In the genomic region with DNA sequence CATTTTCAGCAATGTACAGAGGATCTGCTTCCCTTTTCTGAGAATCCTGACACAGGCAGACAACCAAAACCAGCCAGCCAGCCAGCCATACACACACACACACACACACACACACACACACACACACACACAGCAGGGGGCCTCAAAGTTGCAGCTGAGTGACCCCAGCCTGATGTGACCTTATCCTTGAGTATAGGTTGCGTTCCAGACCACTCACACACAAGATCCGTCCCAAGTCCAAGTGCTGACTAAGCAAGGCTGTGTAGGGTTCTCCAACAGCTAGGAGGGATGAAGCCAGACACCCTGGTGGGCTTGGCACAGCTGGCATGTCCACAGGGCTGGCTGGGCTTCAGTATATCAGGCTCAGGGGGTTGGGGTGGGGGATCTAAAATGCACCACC, we compare ENCODE assay signal across 12 mouse cellular contexts. TPM values are rescaled to one million over a fixed set of nuclear protein-coding genes. Genes with fewer than 3 reads are reported as not detected.
DNase-seq lines count a peak whose midpoint lies in the region; TF ChIP-seq lines count a peak whose summit lies in the region.
"Had no signal": no experiment of that assay in that cellular context is flagged by ENCODE, and none has a peak within 500 bp of the region (broad histone marks: within the 10 kb centered on the region; RNA-seq: fewer than 3 reads in every experiment).

No protein-coding gene starts in this region.

- TF ChIP-seq CTCF in heart, adult 2 months (IDR thresholded peaks at IDR 0.05): no peak

- H3K36me3 ChIP-seq in heart, adult 2 months (ENCODE audit: control insufficient read depth, insufficient read depth, low read length): no peaks in the 10 kb centered on the region

- intact Hi-C loops in left cerebral cortex, postnatal 4 days (cut with DNase I): no loop called here
- intact Hi-C loops in heart, adult 2 months (cut with DNase I): no loop called here

- peak; percentile 17 for DNase-seq in adrenal gland, postnatal 14 days
- no peak for DNase-seq in adrenal gland, postnatal 10 days
- DNase-seq in left cerebral cortex, postnatal 4 days: peak; percentile 66
- DNase-seq in left cerebral cortex, adult 11 months (ENCODE audit: low spot score): no peak
- peak; percentile 20 to 34 for DNase-seq in kidney, postnatal 4 days
- no peak for DNase-seq in urinary bladder, postnatal 14 days (ENCODE audit: low spot score)
- no peak for DNase-seq in heart, adult 2 months
- DNase-seq: cerebellum, adult 8-10 months; forebrain, postnatal 0 days; heart, postnatal 4 days; thymus, adult 2 months had no signal

- no peak for TF ChIP-seq EP300 in heart, adult 2 months (IDR thresholded peaks at IDR 0.05; ENCODE audit: insufficient read depth, low read depth, low read length)

- no peak for TF ChIP-seq POLR2A in heart, adult 2 months (IDR thresholded peaks at IDR 0.05; ENCODE audit: insufficient read depth, low read depth, low read length)

- no peaks in the 10 kb centered on the region for H3K27me3 ChIP-seq in heart, adult 2 months (ENCODE audit: control insufficient read depth, insufficient read depth, low read length)

- no peaks in the 10 kb centered on the region for H3K79me2 ChIP-seq in heart, adult 2 months (replicated peaks; ENCODE audit: control insufficient read depth, insufficient read depth, low read length)

- 0 out of 2 replicates have a peak overlapping the region, but pooled peaks have one; percentile 15 for H3K27ac ChIP-seq in brown adipose tissue, adult 24 weeks (replicated peaks; ENCODE audit: low read depth, low read length)
- no peak overlapping the region for H3K27ac ChIP-seq in heart, adult 2 months

- no peak overlapping the region for H3K9ac ChIP-seq in heart, adult 2 months (ENCODE audit: low read depth, low read length)
- H3K9ac ChIP-seq: forebrain, postnatal 0 days had no signal

- WGBS in heart, adult 2 months: 69% methylated on average over 2 of the region's 2 CpGs

- no peak overlapping the region for H3K4me3 ChIP-seq in brown adipose tissue, adult 24 weeks (ENCODE audit: insufficient read depth, low read depth, low read length)
- H3K4me3 ChIP-seq in heart, adult 2 months: no peak overlapping the region

- peaks cover 4% of the 10 kb centered on the region; the same call in 1 of the 2 replicates for H3K4me1 ChIP-seq in brown adipose tissue, adult 24 weeks (ENCODE audit: control insufficient read depth, insufficient read depth, insufficient read length, low read length)
- H3K4me1 ChIP-seq in heart, adult 2 months (ENCODE audit: control insufficient read depth, insufficient read depth, low read length): peaks cover 9% of the 10 kb centered on the region

RNA-seq across cellular contexts. Expression of a gene that starts 23.7 kb away (rescaled TPM):
- total RNA-seq in adrenal gland, postnatal 14 days (2021): 6.4 and 10.1 TPM in 2 replicates
- 10 to 100 TPM; 10.0 to 12.9 TPM for total RNA-seq in adrenal gland, postnatal 10 days (2021)
- total RNA-seq in left cerebral cortex, postnatal 4 days (2021): 10 to 100 TPM; 14.2 to 16.6 TPM
- 0.83 and 2.1 TPM in 2 replicates for polyA plus RNA-seq in brown adipose tissue, adult 24 weeks (2012; ENCODE audit: insufficient read depth, insufficient read length, missing spikeins)
- 1 to 10 TPM; 3.6 to 4.1 TPM for total RNA-seq in heart, adult 2 months (2021)
- 4.7 and 6.7 TPM in 2 replicates for polyA plus RNA-seq in heart, adult 2 months (2012; rRNA removed)

Comparison
In these comparisons a context has a peak if more than half of its experiments do, and no peak if none do; other contexts are left out.
1. DNase-seq: peak in adrenal gland, postnatal 14 days (single experiment), left cerebral cortex, postnatal 4 days (single experiment) and kidney, postnatal 4 days (2 of 2); none in adrenal gland, postnatal 10 days (single experiment), left cerebral cortex, adult 11 months (single experiment), urinary bladder, postnatal 14 days (single experiment) and heart, adult 2 months (0 of 2).